Mouse (Mus musculus) ES-CJ7 (cell line): ENCODE measurements around the gene Tns1.

Source experiments
- DNase-seq: peaks from one replicate; pipeline ENCODE4 v3.0.0; 2011; ENCODE audit warnings: low read depth, low spot score

The Tns1 gene

DNA sequence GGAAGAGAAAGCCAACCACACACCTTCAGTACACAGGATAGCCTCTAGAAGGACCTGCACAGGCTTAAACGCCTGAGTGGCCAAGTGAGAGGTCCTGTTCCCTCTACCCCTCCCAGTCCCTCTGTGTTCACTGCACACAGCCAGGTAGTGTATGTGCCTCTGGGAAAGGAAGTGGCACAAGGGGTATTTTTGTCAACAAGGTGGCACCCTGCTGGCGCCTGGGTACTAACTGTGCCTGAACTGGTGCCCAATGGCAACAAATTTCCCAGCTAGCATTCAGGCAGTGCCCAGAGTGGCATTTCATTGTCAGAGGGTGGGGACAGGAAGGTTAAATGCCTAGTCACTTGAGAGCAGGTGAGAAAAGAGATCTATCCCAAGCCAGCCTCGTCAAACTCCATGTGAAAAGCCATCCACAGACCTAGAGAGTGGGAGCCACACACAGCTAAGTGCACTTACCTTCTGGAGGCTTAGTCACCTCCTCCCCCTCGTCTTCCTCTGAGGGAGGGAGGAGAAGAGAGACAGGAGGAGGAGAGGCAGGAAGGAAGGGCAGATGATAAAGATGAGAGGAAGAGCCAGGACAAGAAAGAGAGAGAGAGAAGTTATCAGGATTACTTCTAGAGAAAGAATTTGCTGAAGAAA lies 188.7 kb downstream of the Tns1 start:
- no peak for DNase-seq

GRCm38 (mm10) chr1:73933146-73933490 lies 191.1 kb downstream of the Tns1 start:
- no peak for DNase-seq

DNA sequence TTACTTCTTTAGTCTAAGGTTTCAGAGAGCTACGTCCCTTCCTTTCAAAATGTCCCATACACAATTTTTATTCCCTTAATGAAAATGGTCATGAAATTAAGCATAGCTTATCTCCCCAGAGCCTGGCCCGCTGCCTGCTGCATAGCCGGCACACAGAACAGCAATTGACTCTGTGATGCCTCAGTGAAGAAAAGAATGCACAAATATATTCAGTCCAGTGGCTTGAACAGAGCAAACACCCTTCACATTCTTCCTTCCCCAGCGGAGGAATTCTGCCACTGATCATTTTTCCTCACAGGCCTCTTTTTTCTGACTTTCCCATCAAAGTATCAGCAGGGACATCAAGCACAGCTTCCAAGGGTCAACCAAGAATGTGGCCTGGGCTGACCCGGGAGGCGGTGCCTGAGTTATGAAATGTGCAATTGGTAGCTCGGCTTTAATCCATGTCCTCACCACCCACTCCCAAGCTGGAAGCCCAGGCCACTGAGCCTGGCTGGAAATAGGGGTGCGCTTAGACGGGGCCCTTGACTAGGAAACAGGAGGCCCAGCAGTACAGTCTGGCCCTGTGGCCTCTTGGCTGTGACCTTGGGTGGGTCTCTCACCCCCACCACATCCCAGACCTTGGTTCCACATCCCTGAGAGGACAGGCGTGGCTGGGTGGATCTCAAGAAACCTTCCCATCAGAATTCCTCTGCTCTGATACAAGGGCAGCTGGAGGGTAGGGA lies 191.7 kb downstream of the Tns1 start:
- peak; percentile 73 for DNase-seq

DNA sequence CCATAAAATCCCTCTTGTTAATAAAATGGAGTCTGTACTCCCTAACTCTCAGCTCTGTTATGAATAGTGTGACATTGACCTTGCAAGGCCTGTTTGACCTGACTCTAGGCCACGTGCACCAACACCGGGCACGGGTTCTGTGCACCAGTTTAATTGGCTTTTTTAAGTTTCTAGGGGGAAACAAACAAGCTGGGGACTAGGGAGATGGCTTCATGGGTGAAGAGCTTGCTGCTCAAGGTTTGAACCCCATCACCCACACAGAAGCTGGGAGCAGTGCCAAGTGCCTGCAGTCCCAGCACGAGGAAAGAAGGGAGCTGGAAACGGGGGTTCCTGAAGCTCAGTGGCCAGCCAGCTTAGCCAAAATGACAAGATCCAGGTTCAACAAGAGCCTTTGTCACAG lies 192.4 kb downstream of the Tns1 start:
- no peak for DNase-seq

GRCm38 (mm10) chr1:73930411-73931134 lies 193.7 kb downstream of the Tns1 start:
- peak; percentile 25 for DNase-seq

GRCm38 (mm10) chr1:73929952-73930329 lies 194.3 kb downstream of the Tns1 start:
- no peak for DNase-seq

DNA sequence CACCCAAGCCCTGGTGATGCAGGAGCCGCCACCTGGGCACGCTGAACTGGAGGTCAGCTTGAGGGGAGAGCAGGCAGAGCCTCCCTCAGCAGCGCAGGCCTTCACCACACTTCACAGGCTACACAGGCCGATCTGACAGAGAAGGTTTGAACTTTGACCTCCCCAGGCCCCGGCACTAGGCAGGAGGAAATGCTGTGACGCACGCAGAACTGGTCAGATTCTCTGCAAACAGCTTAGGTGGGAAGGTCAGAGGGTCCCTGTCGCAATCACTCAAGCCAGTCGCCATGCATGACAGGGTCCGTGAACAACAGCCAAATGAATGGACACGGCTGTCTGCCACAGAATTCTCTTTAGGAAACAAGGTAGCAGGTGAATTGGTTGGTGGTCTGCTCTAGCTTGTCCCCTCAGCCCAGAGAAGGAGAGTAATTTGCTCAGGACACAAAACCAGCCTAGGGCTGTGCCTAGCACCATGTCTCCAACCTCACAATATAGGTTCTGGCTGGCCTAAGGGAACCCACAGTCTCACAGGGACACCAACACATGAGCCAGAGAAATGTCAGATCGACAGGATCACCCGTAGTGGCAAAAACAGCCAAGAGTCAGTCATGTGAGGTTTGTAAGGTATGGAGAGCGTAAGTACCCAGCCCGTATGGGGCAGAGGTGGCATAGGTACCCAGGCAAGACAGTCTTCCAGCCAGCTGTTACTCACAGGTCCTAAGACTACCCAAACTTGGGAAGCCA lies 194.9 kb downstream of the Tns1 start:
- no peak for DNase-seq

DNA sequence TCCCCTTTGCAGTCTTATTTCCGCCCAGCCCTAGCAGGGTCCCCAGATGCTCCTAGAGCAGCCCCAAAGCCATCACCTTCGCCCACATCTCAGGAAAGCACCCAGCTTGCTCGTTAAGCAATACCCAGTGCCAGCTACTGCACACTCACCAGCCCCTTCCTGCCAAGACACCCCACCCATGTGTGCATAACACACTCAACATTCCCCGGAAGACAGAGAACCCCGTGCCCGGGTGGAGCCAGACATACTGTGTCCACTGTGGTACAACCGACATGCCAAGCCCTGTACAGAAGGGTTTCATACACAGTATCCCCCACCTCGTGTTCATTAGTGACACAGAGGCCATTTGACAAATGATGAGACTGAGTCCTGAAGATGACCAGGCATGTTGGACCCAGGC lies 195.9 kb downstream of the Tns1 start:
- no peak for DNase-seq

GRCm38 (mm10) chr1:73927819-73928218 lies 196.4 kb downstream of the Tns1 start:
- no peak for DNase-seq

GRCm38 (mm10) chr1:73926279-73926678 lies 198.0 kb downstream of the Tns1 start:
- DNase-seq = peak; percentile 47

DNA sequence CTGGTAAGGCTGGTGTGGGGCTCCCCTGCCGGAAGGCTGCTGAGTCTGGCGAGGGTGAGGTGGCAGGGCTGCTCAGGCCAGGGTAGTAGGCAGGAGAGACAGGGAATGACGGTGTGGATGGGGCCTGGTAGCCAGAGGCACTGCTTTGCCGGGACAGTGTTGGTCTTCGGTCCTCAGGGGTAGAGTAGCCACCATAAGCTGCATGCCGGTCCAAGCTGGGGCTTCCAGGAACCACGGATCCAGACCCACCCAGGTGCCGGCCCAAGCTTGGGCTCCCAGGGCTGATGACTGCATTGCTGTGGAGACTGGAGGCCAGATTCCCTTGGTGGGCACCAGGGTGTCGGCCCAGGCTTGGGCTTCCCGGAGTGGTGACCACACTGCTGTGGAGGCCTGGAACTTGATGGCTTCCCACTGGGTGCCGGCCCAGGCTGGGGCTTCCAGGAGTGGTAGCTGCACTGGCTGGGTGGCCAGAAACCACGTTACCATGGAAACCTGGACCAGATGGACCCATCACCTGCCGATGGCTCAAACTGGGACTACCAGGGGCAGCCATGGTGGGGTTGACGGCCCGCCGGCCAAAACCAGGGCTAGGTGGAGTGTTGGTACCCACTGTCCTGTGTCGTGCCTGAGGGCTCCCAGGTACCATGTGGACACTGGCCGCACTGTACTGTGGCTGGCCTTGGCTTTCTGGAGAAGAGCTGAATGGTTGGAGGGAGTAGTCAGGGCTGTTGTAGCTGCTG lies 199.2 kb downstream of the Tns1 start:
- no peak for DNase-seq

DNA sequence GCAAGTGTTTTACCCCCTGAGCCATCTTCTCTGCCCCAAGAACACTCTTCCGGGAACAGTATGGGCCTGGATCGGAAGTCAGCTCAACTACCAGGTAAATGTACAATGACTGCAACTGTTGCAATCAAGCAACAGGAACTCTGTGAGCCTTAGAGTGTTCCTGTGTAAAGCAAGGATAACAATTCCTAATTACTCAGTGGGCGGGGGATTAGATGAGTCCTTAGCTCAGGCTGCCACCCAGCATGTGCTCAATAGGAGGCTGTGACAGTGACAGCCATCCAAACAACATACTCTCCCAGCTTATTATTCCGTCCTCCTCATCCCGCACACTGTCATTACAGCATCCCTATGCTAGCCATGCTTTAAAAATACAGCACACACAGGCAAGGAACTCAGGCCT lies 200.0 kb downstream of the Tns1 start:
- DNase-seq = no peak

GRCm38 (mm10) chr1:73923185-73923584 lies 201.1 kb downstream of the Tns1 start:
- no peak for DNase-seq

DNA sequence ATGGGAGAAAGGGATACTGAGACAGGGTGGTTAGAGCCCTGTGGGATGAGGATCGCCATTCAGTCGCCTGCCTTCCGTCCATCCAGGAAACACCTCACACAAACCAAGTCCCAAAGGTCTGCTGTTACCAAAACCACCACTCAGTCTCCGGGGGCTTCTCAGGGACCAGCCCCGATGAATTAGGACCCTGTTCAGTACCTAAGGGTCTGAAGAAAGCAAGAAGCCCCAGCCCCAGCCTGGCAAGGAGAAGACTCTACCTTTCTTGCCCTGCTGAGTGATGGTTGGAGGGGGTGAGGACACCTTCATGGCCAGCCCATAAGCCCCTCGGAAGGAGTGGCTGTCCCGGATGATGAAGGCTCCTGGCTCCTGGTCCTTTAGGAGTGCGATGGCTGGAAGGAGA lies 203.5 kb downstream of the Tns1 start:
- no peak for DNase-seq

DNA sequence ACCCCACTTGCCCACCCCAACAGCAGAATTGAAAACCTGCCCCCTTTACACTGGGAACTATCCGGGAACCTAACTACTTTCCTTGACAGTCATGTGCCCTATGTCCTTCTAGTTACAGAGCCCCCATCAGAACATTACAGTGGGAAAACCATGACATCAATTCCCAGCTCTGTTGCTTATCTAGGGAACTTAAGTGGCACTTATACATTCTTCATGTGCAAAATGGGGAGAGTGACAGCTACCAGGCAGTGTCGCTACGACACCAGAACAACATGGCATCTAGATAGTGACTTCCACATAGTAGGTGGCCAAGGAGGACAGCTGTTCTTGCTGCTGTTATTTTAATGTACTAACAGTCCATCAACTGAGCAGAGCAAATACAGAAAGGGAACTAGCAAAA lies 204.3 kb downstream of the Tns1 start:
- no peak for DNase-seq

DNA sequence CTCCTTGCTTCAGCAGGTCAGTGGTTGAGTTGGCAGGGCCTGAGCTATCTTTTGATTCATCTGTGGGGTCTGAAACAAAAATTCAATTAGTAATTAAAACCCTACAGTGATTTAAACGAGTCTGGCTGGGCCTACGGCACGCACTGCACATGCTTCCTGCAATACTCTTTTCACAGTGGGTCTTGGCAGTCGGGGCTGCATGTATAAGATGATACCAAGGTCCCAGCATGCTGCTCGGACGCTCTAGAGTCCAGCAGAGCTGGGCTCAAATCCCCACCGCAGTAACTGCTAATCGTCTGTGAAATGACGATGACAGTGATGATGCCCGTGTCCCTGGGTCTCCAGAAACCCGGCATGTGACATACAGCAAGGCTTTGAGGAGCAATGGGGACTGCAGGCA lies 206.2 kb downstream of the Tns1 start:
- DNase-seq = no peak

DNA sequence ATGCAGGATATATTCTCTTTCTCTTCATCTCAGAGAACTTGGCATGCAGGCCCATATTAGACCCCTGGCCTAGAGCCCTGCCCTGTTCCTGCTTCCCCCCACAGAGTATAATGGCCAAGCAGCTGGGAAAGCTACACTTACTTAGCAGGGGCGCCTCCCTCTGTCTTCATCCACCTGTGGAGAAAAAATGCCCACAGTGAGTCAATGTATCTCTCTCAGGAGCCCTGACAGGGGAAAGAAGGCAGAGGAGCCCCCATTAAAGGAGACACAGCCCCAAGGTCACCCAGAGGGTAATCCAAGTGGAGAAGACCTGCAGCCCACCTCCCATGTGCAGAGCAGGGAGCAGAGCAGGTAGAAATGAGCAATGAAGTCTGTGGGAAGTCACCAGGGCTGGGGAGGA lies 208.0 kb downstream of the Tns1 start:
- DNase-seq = no peak

- no peak for DNase-seq
These were observed 208.8 kb downstream of the Tns1 start for GRCm38 (mm10) chr1:73915218-73916070.

- DNase-seq = peak; percentile 48
These were observed 210.2 kb downstream of the Tns1 start for GRCm38 (mm10) chr1:73914076-73914475.
